Mouse (Mus musculus) myocyte (in vitro differentiated cells): ENCODE results near the gene Npc2. TPM values are rescaled to one million over a fixed set of nuclear protein-coding genes. Genes with fewer than 3 reads are reported as not detected.

Experiments used
- H3K27me3 ChIP-seq: one replicate; pipeline ENCODE4 v1.6.1; 2011; ENCODE audit not compliant: control insufficient read depth, insufficient read depth, insufficient read length
- H3K36me3 ChIP-seq: one replicate; pipeline ENCODE4 v1.6.1; 2011; ENCODE audit not compliant: control insufficient read depth, insufficient read depth
- H3K4me2 ChIP-seq: one replicate; pipeline ENCODE4 v1.6.1; 2011; ENCODE audit warnings: low read depth, control low read depth
- H3K4me3 ChIP-seq: one replicate; pipeline ENCODE4 v1.5.1; 2011; ENCODE audit warnings: mild to moderate bottlenecking, control low read depth, moderate library complexity
- H3K79me2 ChIP-seq: one replicate; pipeline ENCODE4 v1.6.1; 2011; ENCODE audit not compliant: control insufficient read depth, insufficient read depth
- H3ac ChIP-seq: one replicate; pipeline ENCODE4 v1.6.1; 2011; ENCODE audit not compliant: control insufficient read depth, insufficient read length
- CEBPB ChIP-seq: IDR thresholded peaks from 2 replicates; pipeline ENCODE4 v1.6.1; 2011; ENCODE audit warnings: mild to moderate bottlenecking, moderate library complexity; ENCODE audit not compliant: poor library complexity, insufficient read depth, severe bottlenecking
- E2F4 ChIP-seq: IDR thresholded peaks from one replicate; pipeline ENCODE4 v1.6.1; 2011; ENCODE audit warnings: mild to moderate bottlenecking, control low read depth, moderate library complexity; ENCODE audit not compliant: insufficient read depth
- MAX ChIP-seq: IDR thresholded peaks from one replicate; pipeline ENCODE4 v1.6.1; 2011; ENCODE audit warnings: low read depth, mild to moderate bottlenecking, control low read depth
- MYOD1 ChIP-seq, 3 experiments: IDR thresholded peaks; one replicate each; pipeline ENCODE4 v1.6.1; 2011; ENCODE audit warnings: control low read depth in 2 of 3, low read depth in 2 of 3, mild to moderate bottlenecking in 2 of 3, moderate library complexity in 1 of 3; ENCODE audit not compliant: insufficient read length in 2 of 3, control insufficient read depth in 1 of 3
- MYOG ChIP-seq, 3 experiments: IDR thresholded peaks; one replicate each; pipeline ENCODE4 v1.6.1; 2011; ENCODE audit warnings: control low read depth in 2 of 3, low read depth in 2 of 3, mild to moderate bottlenecking in 2 of 3; ENCODE audit not compliant: insufficient read length in 2 of 3, control insufficient read depth in 1 of 3, insufficient read depth in 1 of 3
- POLR2A ChIP-seq: IDR thresholded peaks from one replicate; pipeline ENCODE4 v1.6.1; 2011; ENCODE audit warnings: low read depth, mild to moderate bottlenecking, control low read depth, moderate library complexity; ENCODE audit not compliant: insufficient read length
- POLR2AphosphoS2 ChIP-seq: IDR thresholded peaks from one replicate; pipeline ENCODE4 v1.6.1; 2011; ENCODE audit warnings: low read depth, control low read depth; ENCODE audit not compliant: insufficient read length
- REST ChIP-seq: IDR thresholded peaks from one replicate; pipeline ENCODE4 v1.6.1; 2011; ENCODE audit warnings: mild to moderate bottlenecking, control low read depth, moderate library complexity; ENCODE audit not compliant: insufficient read depth, insufficient read length
- SRF ChIP-seq: IDR thresholded peaks from one replicate; pipeline ENCODE4 v1.6.1; 2011; ENCODE audit warnings: low read depth; ENCODE audit not compliant: control insufficient read depth, insufficient read length
- TCF12 ChIP-seq: IDR thresholded peaks from one replicate; pipeline ENCODE4 v1.6.1; 2011; ENCODE audit warnings: mild to moderate bottlenecking, control low read depth; ENCODE audit not compliant: poor library complexity, insufficient read depth, severe bottlenecking
- TCF3 ChIP-seq: IDR thresholded peaks from one replicate; pipeline ENCODE4 v1.6.1; 2011; ENCODE audit warnings: low read depth, control low read depth; ENCODE audit not compliant: insufficient read length
- USF1 ChIP-seq: IDR thresholded peaks from one replicate; pipeline ENCODE4 v1.6.1; 2011; ENCODE audit warnings: low read depth, mild to moderate bottlenecking, control low read depth, moderate library complexity
- polyA plus RNA-seq: library from polyadenylated mRNA; unstranded; fragments of >200 nt; fragmentation: generic; extraction: Trizol; gene quantifications from one replicate; pipeline ENCODE4 v1.2.1, GENCODE M21; 2012; ENCODE audit warnings: missing spikeins

The Npc2 gene
- polyA plus RNA-seq, 1 experiment: 188 TPM

- Histone ChIP-seq H3K27me3 (peaks cover 31% of the 10 kb centered on the region), H3K36me3 (no peaks in the 10 kb centered on the region), H3K4me2 (no peak overlapping the region), H3ac (no peak overlapping the region), H3K4me3 (no peak overlapping the region), H3K79me2 (no peaks in the 10 kb centered on the region)
- TF ChIP-seq TCF12 (no peak), REST (peak; percentile 45), MAX (no peak), POLR2A (no peak)
Measured at GRCm38 (mm10) chr12:84709842-84710439, 63.0 kb downstream of the Npc2 start.

GRCm38 (mm10) chr12:84707804-84708203 is 65.1 kb downstream of the Npc2 start:
- Histone ChIP-seq H3K4me3 (no peak overlapping the region), H3K36me3 (no peaks in the 10 kb centered on the region), H3K27me3 (peaks cover 48% of the 10 kb centered on the region), H3ac (no peak overlapping the region), H3K79me2 (no peaks in the 10 kb centered on the region), H3K4me2 (no peak overlapping the region)
- TF ChIP-seq TCF3 (no peak), REST (no peak), CEBPB (no peak), MAX (no peak), MYOD1 (IDR thresholded peaks at IDR 0.05; ENCODE audit: control insufficient read depth in 1 of 3, insufficient read length in 2 of 3, low read depth in 2 of 3) (no peak), SRF (no peak), MYOG (IDR thresholded peaks at IDR 0.05; ENCODE audit: control insufficient read depth in 1 of 3, insufficient read depth in 1 of 3, insufficient read length in 2 of 3, low read depth in 2 of 3) (no peak), TCF12 (no peak), POLR2A (no peak)

- Histone ChIP-seq H3ac (no peak overlapping the region), H3K4me3 (no peak overlapping the region), H3K4me2 (no peak overlapping the region), H3K36me3 (no peaks in the 10 kb centered on the region), H3K79me2 (no peaks in the 10 kb centered on the region), H3K27me3 (peaks cover 50% of the 10 kb centered on the region)
- TF ChIP-seq SRF (no peak), TCF12 (no peak), E2F4 (no peak), REST (no peak), MAX (no peak), USF1 (no peak), MYOG (IDR thresholded peaks at IDR 0.05; ENCODE audit: control insufficient read depth in 1 of 3, insufficient read depth in 1 of 3, insufficient read length in 2 of 3, low read depth in 2 of 3) (no peak), POLR2AphosphoS2 (no peak), POLR2A (no peak), MYOD1 (IDR thresholded peaks at IDR 0.05; ENCODE audit: control insufficient read depth in 1 of 3, insufficient read length in 2 of 3, low read depth in 2 of 3) (no peak), CEBPB (no peak), TCF3 (no peak)
Measured at GRCm38 (mm10) chr12:84706886-84707285, 66.1 kb downstream of the Npc2 start.

Other genes starting within 250 kb of the Npc2 start
- gene Vsx2, start 203.4 kb downstream of the Npc2 start, polyA plus RNA-seq: not detected
- gene Abcd4, start 155.7 kb downstream of the Npc2 start, polyA plus RNA-seq: 16.4 TPM
- gene Vrtn, start 132.1 kb downstream of the Npc2 start, polyA plus RNA-seq: not detected
- gene Syndig1l, start 74.3 kb downstream of the Npc2 start, polyA plus RNA-seq: not detected
- gene Isca2, start 99 bp upstream of the Npc2 start, polyA plus RNA-seq: 51.2 TPM
- 19.7 TPM for gene Ltbp2, start 103.4 kb upstream of the Npc2 start, polyA plus RNA-seq
- 129 TPM for gene Fcf1, start 197.7 kb upstream of the Npc2 start, polyA plus RNA-seq
- gene Arel1, start 197.7 kb upstream of the Npc2 start, polyA plus RNA-seq: 17.4 TPM
- gene Ylpm1, start 223.2 kb upstream of the Npc2 start, polyA plus RNA-seq: 21.0 TPM